Mouse (Mus musculus) common myeloid progenitor, adult 5-6 weeks (primary cell): ENCODE measurements around the gene Dst. TPM values are rescaled to one million over a fixed set of nuclear protein-coding genes. Genes with fewer than 3 reads are reported as not detected.
A peak's percentile ranks its signal among the peaks of the same experiment; 100 is the strongest.

Source experiments
- ATAC-seq: replicated peaks from 2 replicates; pipeline ENCODE4 v1.8.0; 2016; ENCODE audit warnings: low read depth, mild to moderate bottlenecking, moderate TSS enrichment, inconsistent platforms; ENCODE audit not compliant: poor library complexity, severe bottlenecking
- total RNA-seq: library from RNA; stranded (forward); fragments of 200-1000, 187-1606 nt; gene quantifications from 2 replicates; pipeline ENCODE4 v1.2.3, GENCODE M21; 2017

Gene Dst
- total RNA-seq, 1 experiment from 2014 or later = 8.4 TPM

- ATAC-seq = no peak
These were observed 242.5 kb downstream of the Dst start for GRCm38 (mm10) chr1:34150416-34151093.

GRCm38 (mm10) chr1:34152683-34153082 lies 244.7 kb downstream of the Dst start:
- no peak for ATAC-seq

GRCm38 (mm10) chr1:34156058-34156457 lies 248.0 kb downstream of the Dst start:
- no peak for ATAC-seq

- ATAC-seq = no peak
These were observed 249.7 kb downstream of the Dst start for GRCm38 (mm10) chr1:34157702-34158101.

- ATAC-seq = no peak
These were observed 250.8 kb downstream of the Dst start for GRCm38 (mm10) chr1:34158822-34159221.

GRCm38 (mm10) chr1:34159898-34160297 lies 251.9 kb downstream of the Dst start:
- ATAC-seq = no peak

- ATAC-seq = peak; percentile 92
These were observed 256.7 kb downstream of the Dst start for GRCm38 (mm10) chr1:34164616-34165295.

- no peak for ATAC-seq
These were observed 257.9 kb downstream of the Dst start for GRCm38 (mm10) chr1:34165926-34166325.

GRCm38 (mm10) chr1:34167151-34168057 lies 259.4 kb downstream of the Dst start:
- no peak for ATAC-seq

GRCm38 (mm10) chr1:34169086-34169485 lies 261.1 kb downstream of the Dst start:
- ATAC-seq = no peak

- ATAC-seq = no peak
These were observed 266.5 kb downstream of the Dst start for GRCm38 (mm10) chr1:34174517-34174916.

- ATAC-seq = no peak
These were observed 266.9 kb downstream of the Dst start for GRCm38 (mm10) chr1:34174961-34175360.

GRCm38 (mm10) chr1:34178022-34178727 lies 270.1 kb downstream of the Dst start:
- 0 out of 2 replicates have a peak, but pooled peaks have one; percentile 25 for ATAC-seq

- ATAC-seq = peak; percentile 63; the same call in 1 of the 2 replicates
These were observed 271.7 kb downstream of the Dst start for GRCm38 (mm10) chr1:34179756-34180155.

- ATAC-seq = no peak
These were observed 274.6 kb downstream of the Dst start for GRCm38 (mm10) chr1:34182406-34183249.

GRCm38 (mm10) chr1:34183250-34183926 lies 275.4 kb downstream of the Dst start:
- ATAC-seq = no peak

GRCm38 (mm10) chr1:34184266-34184665 lies 276.2 kb downstream of the Dst start:
- ATAC-seq = no peak

- ATAC-seq = no peak
These were observed 278.0 kb downstream of the Dst start for GRCm38 (mm10) chr1:34186033-34186432.

GRCm38 (mm10) chr1:34187501-34187900 lies 279.5 kb downstream of the Dst start:
- ATAC-seq = no peak
